Mouse (Mus musculus) hindbrain, postnatal 0 days (tissue): Measurements from ENCODE around the gene Cinp. TPM values are rescaled to one million over a fixed set of nuclear protein-coding genes. Genes with fewer than 3 reads are reported as not detected.

ENCODE experiments used
- ATAC-seq: fragments of 200-750 bp; cut with Nextera tagmentation; 2 replicates; pipeline ENCODE4 v1.8.0; 2017; ENCODE audit warnings: mild to moderate bottlenecking, moderate TSS enrichment, moderate library complexity
- DNase-seq: peaks from one replicate; pipeline ENCODE4 v3.0.0-alpha.2; 2015; ENCODE audit warnings: low spot score
- H3K27ac ChIP-seq: fragments of 300-500 bp; sonication (generic); 2 replicates; pipeline ENCODE4 v1.5.1; 2014; ENCODE audit warnings: mild to moderate bottlenecking
- H3K27me3 ChIP-seq: fragments of 300-500 bp; sonication (generic); 2 replicates; pipeline ENCODE4 v1.6.1; 2014; ENCODE audit warnings: low read length, mixed read lengths; ENCODE audit not compliant: insufficient read depth
- H3K36me3 ChIP-seq: fragments of 300-500 bp; sonication (generic); 2 replicates; pipeline ENCODE4 v1.6.1; 2014; ENCODE audit warnings: low read length, mixed read lengths; ENCODE audit not compliant: insufficient read depth
- H3K4me1 ChIP-seq: fragments of 300-500 bp; sonication (generic); 2 replicates; pipeline ENCODE4 v1.6.1; 2014; ENCODE audit warnings: antibody characterized with exemption, low read length, mixed read lengths; ENCODE audit not compliant: insufficient read depth
- H3K4me2 ChIP-seq: fragments of 300-500 bp; sonication (generic); 2 replicates; pipeline ENCODE4 v1.6.1; 2014; ENCODE audit warnings: low read depth, mild to moderate bottlenecking, low read length, moderate library complexity, mixed read lengths
- H3K4me3 ChIP-seq: fragments of 300-500 bp; sonication (generic); 2 replicates; pipeline ENCODE4 v1.5.1; 2014; ENCODE audit warnings: low read length
- H3K9ac ChIP-seq: fragments of 300-500 bp; sonication (generic); replicated peaks from 2 replicates; pipeline ENCODE4 v1.6.1; 2014; ENCODE audit warnings: mild to moderate bottlenecking, low read length, moderate library complexity, mixed read lengths
- H3K9me3 ChIP-seq: fragments of 300-500 bp; sonication (generic); 2 replicates; pipeline ENCODE4 v1.6.1; 2016; ENCODE audit warnings: low read length, mixed read lengths
- CTCF ChIP-seq: IDR thresholded peaks from 2 replicates; pipeline ENCODE4 v1.5.1; 2016; ENCODE audit warnings: antibody characterized with exemption, control low read depth, low read depth
- WGBS: fragments of 180-500 bp; shearing (Covaris S2); extraction: QIAGEN DNeasy Blood & Tissue Kit; methylation state at CpG from one replicate; pipeline ENCODE4 v1.1.7; 2014; 5-methylcytosine and 5-hydroxymethylcytosine counted together
- polyA plus RNA-seq: library from polyadenylated mRNA; unstranded; fragments of >200 nt; fragmentation: Nextera tagmentation; extraction: Ambion mirVana; gene quantifications from 2 replicates; pipeline ENCODE4 v1.2.1, GENCODE M21; 2015
- total RNA-seq: library from RNA; depleted of rRNA; stranded (reverse); fragments of >200 nt; gene quantifications from 2 replicates; pipeline ENCODE4 v1.2.3, GENCODE M21; 2014

The Cinp gene
- total and polyA plus RNA-seq, 2 experiments from 2014 or later = 85.1 to 125 TPM

DNA sequence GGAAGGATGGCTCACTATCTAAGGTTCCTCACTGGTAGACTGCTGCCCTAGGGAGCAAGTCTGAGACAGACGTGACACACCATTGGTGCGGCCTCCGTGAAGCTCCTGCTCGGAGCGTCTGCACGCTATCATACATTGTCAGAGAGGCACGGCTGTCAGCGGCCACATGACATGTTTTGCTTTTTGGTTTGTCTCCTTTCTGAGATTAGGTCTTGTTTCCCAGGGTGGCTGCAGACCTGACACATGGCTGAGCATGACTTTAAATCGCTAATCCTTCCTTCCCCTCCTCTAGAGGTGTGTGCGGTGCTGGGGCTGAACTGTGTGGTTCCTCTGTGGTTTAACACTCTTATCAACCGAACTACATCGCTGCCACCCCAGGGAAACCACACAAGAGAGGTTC, 37.5 kb downstream of the Cinp start:
- no peak for TF ChIP-seq CTCF
- H3K9ac ChIP-seq = peak overlapping the region; percentile 24; the same call in 1 of the 2 replicates

DNA sequence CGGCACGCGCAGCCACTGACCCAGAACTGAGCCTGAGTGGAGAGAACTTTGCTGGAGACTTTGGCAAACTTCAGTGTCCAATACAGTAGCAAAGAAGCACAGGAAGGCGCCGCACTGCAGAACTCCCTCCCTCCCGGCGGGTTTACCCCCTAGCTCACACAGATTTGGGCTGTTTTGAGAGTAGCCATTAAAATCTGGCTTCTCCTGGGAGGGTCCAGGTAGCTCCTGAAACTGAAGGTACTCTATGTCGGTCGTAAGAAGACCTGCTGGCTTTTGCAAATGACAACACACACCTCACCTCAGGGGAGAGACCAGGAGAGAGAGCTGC, 38.1 kb downstream of the Cinp start:
- Histone ChIP-seq H3K27ac (peak overlapping the region; percentile 87; the same call in 1 of the 2 replicates), H3K4me3 (peak overlapping the region; percentile 67), H3K4me1 (0 out of 2 replicates have a peak, but pooled peaks cover 8% of the 10 kb centered on the region), H3K4me2 (peak overlapping the region; percentile 80), H3K9me3 (no peaks in the 10 kb centered on the region), H3K27me3 (no peaks in the 10 kb centered on the region), H3K9ac (peak overlapping the region; percentile 94), H3K36me3 (peaks cover 9% of the 10 kb centered on the region; the same call in 1 of the 2 replicates)
- WGBS = 16% methylated on average over 9 of the region's 9 CpGs
- ATAC-seq (no peak), DNase-seq (no peak)
- no peak for TF ChIP-seq CTCF

More for the DNA sequence above, 37.5 kb downstream of the Cinp start:
- H3K4me2 ChIP-seq = peak overlapping the region; percentile 80; the same call in 1 of the 2 replicates
- no peaks in the 10 kb centered on the region for H3K27me3 ChIP-seq
- DNase-seq (no peak), ATAC-seq (no peak)
- peak overlapping the region; percentile 87; the same call in 1 of the 2 replicates for H3K27ac ChIP-seq
- H3K9me3 ChIP-seq = no peaks in the 10 kb centered on the region
- 80% methylated on average over 12 of the region's 12 CpGs for WGBS
- no peak overlapping the region; the same call in 1 of the 2 replicates for H3K4me3 ChIP-seq
- H3K4me1 ChIP-seq = 0 out of 2 replicates have a peak, but pooled peaks cover 8% of the 10 kb centered on the region
- peaks cover 14% of the 10 kb centered on the region; the same call in 1 of the 2 replicates for H3K36me3 ChIP-seq

- Histone ChIP-seq H3K36me3 (peaks cover 2% of the 10 kb centered on the region; the same call in 1 of the 2 replicates), H3K9me3 (no peaks in the 10 kb centered on the region), H3K27me3 (no peaks in the 10 kb centered on the region), H3K4me2 (peak within 1 kb of the TSS; percentile 80), H3K4me3 (peak within 1 kb of the TSS; percentile 67), H3K4me1 (0 out of 2 replicates have a peak, but pooled peaks cover 8% of the 10 kb centered on the region), H3K9ac (peak within 1 kb of the TSS; percentile 94), H3K27ac (peak within 1 kb of the TSS; percentile 87)
- WGBS = under 1% methylated on average over 70 of the region's 89 CpGs
- peak; percentile 88 for DNase-seq
- ATAC-seq = peak; percentile 90
- peak; percentile 12; the same call in 1 of the 2 replicates for TF ChIP-seq CTCF
These were observed 38.7 kb downstream of the Cinp start, which contains the start of gene Zfp839 for GRCm38 (mm10) chr12:110850010-110850928. TSS of gene Zfp839 (plus strand) at chr12:110850253.

DNA sequence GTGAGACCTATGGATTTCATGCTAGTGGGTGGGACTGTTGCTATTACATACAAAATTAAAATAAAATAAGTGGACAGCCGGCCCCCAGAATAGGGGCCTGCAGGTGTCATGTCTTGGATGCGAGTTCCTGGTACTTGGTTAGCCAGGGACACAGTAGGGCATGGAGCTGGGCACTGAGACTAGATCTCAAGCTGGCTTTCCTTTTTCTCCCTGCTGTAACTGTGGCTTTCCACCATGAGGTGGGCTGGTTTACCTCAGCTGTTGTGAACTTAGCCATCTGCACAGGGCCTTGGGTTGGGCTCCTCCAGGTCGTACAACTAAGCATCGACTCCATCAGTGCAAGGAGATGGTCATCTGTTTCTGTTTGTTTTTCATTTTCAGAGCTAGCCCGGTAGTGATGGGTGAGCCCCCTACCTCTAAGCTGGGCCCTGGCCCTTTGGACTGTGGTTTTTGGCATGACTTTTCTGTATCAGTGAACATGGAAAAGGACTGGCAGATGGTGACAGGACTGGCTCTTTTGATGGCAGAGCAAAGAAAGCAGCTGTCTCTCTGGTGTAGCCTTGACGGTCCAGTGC, 42.7 kb downstream of the Cinp start:
- peak overlapping the region; percentile 59 for H3K4me2 ChIP-seq
- H3K27me3 ChIP-seq = no peaks in the 10 kb centered on the region
- H3K9me3 ChIP-seq = no peaks in the 10 kb centered on the region
- peak overlapping the region; percentile 43 for H3K4me3 ChIP-seq
- no peak for TF ChIP-seq CTCF
- no peaks in the 10 kb centered on the region for H3K36me3 ChIP-seq
- WGBS = 53% methylated on average over 6 of the region's 6 CpGs
- H3K9ac ChIP-seq = no peak overlapping the region; the same call in 1 of the 2 replicates
- H3K4me1 ChIP-seq = 0 out of 2 replicates have a peak, but pooled peaks cover 9% of the 10 kb centered on the region
- H3K27ac ChIP-seq = no peak overlapping the region
- DNase-seq = peak; percentile 29
- ATAC-seq = no peak

DNA sequence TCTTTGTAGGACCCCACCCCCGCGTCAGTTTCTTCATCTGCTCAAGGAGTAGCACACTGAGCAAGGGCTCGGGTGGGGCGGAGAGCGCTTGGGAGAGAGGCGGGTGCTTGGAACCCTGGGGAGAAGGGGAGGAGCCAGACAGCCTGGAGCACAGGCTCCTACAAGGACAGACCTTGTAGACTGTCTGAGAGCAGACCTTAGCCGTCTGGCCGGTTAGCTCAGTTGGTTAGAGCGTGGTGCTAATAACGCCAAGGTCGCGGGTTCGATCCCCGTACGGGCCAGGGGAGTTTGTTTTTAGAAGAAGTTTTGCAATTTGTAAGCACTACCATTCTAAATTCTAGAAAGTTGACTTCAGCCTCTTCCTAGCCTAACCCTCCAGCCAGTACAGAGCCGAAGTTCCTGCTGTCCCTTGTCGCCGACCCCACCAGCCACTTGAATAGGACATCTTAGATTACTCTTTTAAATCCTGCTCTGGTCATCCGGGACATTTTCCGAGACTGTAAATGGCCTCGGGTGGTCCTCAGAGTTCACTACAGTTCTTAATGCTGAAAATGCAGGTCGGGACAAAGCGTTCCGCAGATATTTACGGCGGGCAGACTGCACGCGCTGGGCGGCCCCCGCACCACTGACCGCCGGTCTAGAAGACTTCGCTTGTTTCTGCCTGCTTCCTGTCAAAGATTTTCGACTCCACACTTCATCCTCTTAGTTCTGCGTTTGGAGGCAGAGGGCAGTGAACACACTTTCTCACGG, 43.6 kb downstream of the Cinp start:
- ATAC-seq (peak; percentile 57), DNase-seq (peak; percentile 85)
- TF ChIP-seq CTCF = no peak
- Histone ChIP-seq H3K36me3 (no peaks in the 10 kb centered on the region), H3K27me3 (no peaks in the 10 kb centered on the region), H3K4me2 (peak overlapping the region; percentile 59), H3K27ac (peak overlapping the region; percentile 66), H3K4me3 (peak overlapping the region; percentile 43), H3K4me1 (0 out of 2 replicates have a peak, but pooled peaks cover 2% of the 10 kb centered on the region), H3K9ac (peak overlapping the region; percentile 6; the same call in 1 of the 2 replicates), H3K9me3 (no peaks in the 10 kb centered on the region)
- under 1% methylated on average over 36 of the region's 36 CpGs for WGBS
